Mouse (Mus musculus) stomach, postnatal 0 days (tissue): ENCODE results near the gene Asb17.

Source experiments
- CTCF ChIP-seq: IDR thresholded peaks from 2 replicates; pipeline ENCODE4 v1.5.1; 2016; ENCODE audit warnings: antibody characterized with exemption, low read depth, mild to moderate bottlenecking, moderate library complexity
- EP300 ChIP-seq: optimal IDR thresholded peaks from 2 replicates; pipeline ENCODE3; 2016; ENCODE audit warnings: antibody characterized with exemption

DNA sequence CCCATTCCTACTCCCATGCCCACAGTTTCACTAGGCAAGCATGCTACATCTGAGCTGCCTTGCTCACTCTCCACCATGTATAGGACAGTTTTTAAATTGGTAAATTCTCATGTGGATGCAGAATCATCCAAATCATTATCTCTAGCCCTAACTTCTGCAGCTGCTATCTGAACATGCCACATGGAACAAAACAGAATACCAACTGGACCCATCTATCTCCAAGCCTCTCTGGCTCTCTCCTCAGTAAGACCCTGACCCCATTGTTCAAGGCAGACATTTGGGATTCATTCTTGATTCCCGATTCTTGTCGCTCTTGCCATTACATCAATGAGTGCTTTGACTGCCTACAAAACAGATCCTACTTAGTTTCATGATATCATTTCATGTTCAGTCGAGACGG lies 2.1 kb downstream of the Asb17 start:
- TF ChIP-seq CTCF, result no peak
- TF ChIP-seq EP300, result no peak
